Mouse (Mus musculus) brain, embryonic 14.5 days (tissue): ENCODE measurements around the gene Mvk.

Source experiments
- CTCF ChIP-seq: fragments of 200-500 bp; IDR thresholded peaks from 2 replicates; pipeline ENCODE4 v1.5.1; 2012; ENCODE audit warnings: inconsistent platforms, mild to moderate bottlenecking, moderate library complexity, borderline replicate concordance; ENCODE audit not compliant: insufficient read depth, insufficient read length; ENCODE audit errors: extremely low read depth
- POLR2A ChIP-seq: fragments of 200-500 bp; IDR thresholded peaks from 2 replicates; pipeline ENCODE4 v1.6.1; 2012; ENCODE audit warnings: mild to moderate bottlenecking, inconsistent platforms, borderline replicate concordance; ENCODE audit not compliant: poor library complexity, insufficient read depth, insufficient read length, severe bottlenecking; ENCODE audit errors: extremely low read depth

GRCm38 (mm10) chr5:114507964-114508363 is 63.9 kb downstream of the Mvk start:
- TF ChIP-seq CTCF (no peak), POLR2A (no peak)
